Mouse (Mus musculus) bone marrow macrophage, adult 2 months (primary cell): ENCODE data around the gene Snai3.

ENCODE experiments used
- CTCF ChIP-seq: IDR thresholded peaks from 2 replicates; pipeline ENCODE4 v1.5.1; 2012; ENCODE audit warnings: low read depth, mild to moderate bottlenecking, low read length, moderate library complexity
- POLR2A ChIP-seq: IDR thresholded peaks from 2 replicates; pipeline ENCODE4 v1.6.1; 2012; ENCODE audit warnings: mild to moderate bottlenecking, low read depth, low read length, borderline replicate concordance

DNA sequence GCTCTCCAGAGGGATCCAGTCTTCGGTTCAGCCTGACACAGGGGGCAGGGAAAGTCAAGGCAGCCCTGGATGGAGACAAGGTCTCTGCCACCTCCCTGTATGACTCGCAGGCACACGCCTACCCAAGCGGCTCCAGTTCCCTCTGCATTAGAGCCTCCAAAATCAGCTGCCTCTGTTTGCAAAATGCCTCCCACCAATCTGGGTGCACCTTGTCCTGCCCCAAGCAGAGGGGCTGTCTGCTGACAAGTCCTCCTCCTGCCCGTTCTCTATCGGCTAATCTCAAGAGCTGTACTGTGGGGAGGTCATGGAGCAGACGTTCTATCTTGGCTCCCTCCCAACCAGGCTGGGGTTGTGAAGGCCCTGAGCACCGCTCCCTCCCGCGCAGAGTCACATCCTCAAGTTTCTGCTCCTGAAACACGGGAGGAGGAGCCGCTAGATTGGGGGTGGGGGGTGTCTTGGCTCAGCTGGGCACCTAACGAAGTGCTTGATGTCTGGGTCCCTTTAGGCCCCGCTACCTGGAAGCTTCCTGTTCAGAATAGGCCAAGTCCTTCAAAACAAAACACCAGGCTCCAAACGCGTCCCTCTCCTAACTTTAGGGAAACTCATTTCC is 14.5 kb upstream of the Snai3 start:
- TF ChIP-seq POLR2A (no peak), CTCF (no peak)
